Mouse (Mus musculus) kidney, adult 2 months (tissue): Measurements from ENCODE around the gene Tbca. TPM values are rescaled to one million over a fixed set of nuclear protein-coding genes. Genes with fewer than 3 reads are reported as not detected.

Experiments used
- DNase-seq: peaks from one replicate; pipeline ENCODE4 v3.0.0; 2021
- H3K27ac ChIP-seq: fragments of 200-500 bp; 2 replicates; pipeline ENCODE4 v1.5.1; 2012; ENCODE audit warnings: low read depth, low read length, control low read depth, inconsistent platforms; ENCODE audit not compliant: insufficient read depth
- H3K27me3 ChIP-seq: fragments of 200-500 bp; replicated peaks from 2 replicates; pipeline ENCODE4 v1.6.1; 2012; ENCODE audit warnings: mild to moderate bottlenecking, moderate library complexity, low read length, inconsistent platforms; ENCODE audit not compliant: control insufficient read depth, insufficient read depth
- H3K36me3 ChIP-seq: fragments of 200-500 bp; 2 replicates; pipeline ENCODE4 v1.6.1; 2012; ENCODE audit warnings: mild to moderate bottlenecking, moderate library complexity, low read length, inconsistent platforms; ENCODE audit not compliant: control insufficient read depth, insufficient read depth
- H3K4me1 ChIP-seq: fragments of 200-500 bp; 2 replicates; pipeline ENCODE4 v1.6.1; 2011; ENCODE audit warnings: low read length; ENCODE audit not compliant: control insufficient read depth, insufficient read depth
- H3K4me3 ChIP-seq: fragments of 200-500 bp; 2 replicates; pipeline ENCODE4 v1.5.1; 2011; ENCODE audit warnings: mild to moderate bottlenecking, low read depth, low read length, control low read depth; ENCODE audit not compliant: insufficient read depth
- CTCF ChIP-seq: fragments of 200-500 bp; conservative IDR thresholded peaks from 2 replicates; pipeline ENCODE4 v1.5.1; 2011; ENCODE audit warnings: low read depth, mild to moderate bottlenecking, control low read depth, low read length, moderate library complexity, mixed read lengths; ENCODE audit not compliant: insufficient read depth, insufficient read length
- POLR2A ChIP-seq: fragments of 200-500 bp; IDR thresholded peaks from one replicate; pipeline ENCODE4 v1.6.1; 2011; ENCODE audit warnings: low read depth, low read length, control low read depth
- WGBS: fragments of 180-500 bp; shearing (Covaris S2); methylation state at CpG from one replicate; pipeline ENCODE4 v1.1.7; 2018; 5-methylcytosine and 5-hydroxymethylcytosine counted together
- polyA plus RNA-seq: library from polyadenylated mRNA; depleted of rRNA; stranded (reverse); fragments of >200 nt; gene quantifications from 2 replicates; pipeline ENCODE4 v1.2.3, GENCODE M21; 2012

Gene Tbca
- polyA plus RNA-seq, 1 experiment, result 32.5 TPM

GRCm38 (mm10) chr13:94847870-94848269 lies 59.2 kb downstream of the Tbca start:
- no peak for DNase-seq
- 76% methylated on average over 7 of the region's 7 CpGs for WGBS
- Histone ChIP-seq H3K27ac (no peak overlapping the region), H3K4me1 (no peaks in the 10 kb centered on the region), H3K4me3 (no peak overlapping the region), H3K36me3 (no peaks in the 10 kb centered on the region), H3K27me3 (no peaks in the 10 kb centered on the region)
- no peak for TF ChIP-seq CTCF
- TF ChIP-seq POLR2A, result no peak

- H3K4me3 ChIP-seq, result no peak overlapping the region
- H3K4me1 ChIP-seq, result no peaks in the 10 kb centered on the region
- TF ChIP-seq CTCF, result no peak
- no peak for TF ChIP-seq POLR2A
- no peaks in the 10 kb centered on the region for H3K36me3 ChIP-seq
- no peak for DNase-seq
- 64% methylated on average over 13 of the region's 13 CpGs for WGBS
- H3K27me3 ChIP-seq, result no peaks in the 10 kb centered on the region
- H3K27ac ChIP-seq, result no peak overlapping the region
These were observed 60.6 kb downstream of the Tbca start for GRCm38 (mm10) chr13:94849351-94849750.

GRCm38 (mm10) chr13:94858016-94858575 lies 69.4 kb downstream of the Tbca start:
- H3K27ac ChIP-seq, result no peak overlapping the region
- 0 out of 2 replicates have a peak, but pooled peaks cover 3% of the 10 kb centered on the region for H3K27me3 ChIP-seq
- no peaks in the 10 kb centered on the region for H3K4me1 ChIP-seq
- WGBS, result 81% methylated on average over 8 of the region's 8 CpGs
- DNase-seq, result no peak
- H3K36me3 ChIP-seq, result no peaks in the 10 kb centered on the region
- no peak for TF ChIP-seq POLR2A
- no peak for TF ChIP-seq CTCF
- no peak overlapping the region for H3K4me3 ChIP-seq

GRCm38 (mm10) chr13:94859256-94859655 lies 70.5 kb downstream of the Tbca start:
- H3K27ac ChIP-seq, result no peak overlapping the region
- no peaks in the 10 kb centered on the region for H3K36me3 ChIP-seq
- 70% methylated on average over 8 of the region's 8 CpGs for WGBS
- H3K27me3 ChIP-seq, result 0 out of 2 replicates have a peak, but pooled peaks cover 3% of the 10 kb centered on the region
- H3K4me1 ChIP-seq, result no peaks in the 10 kb centered on the region
- TF ChIP-seq POLR2A, result no peak
- TF ChIP-seq CTCF, result no peak
- DNase-seq, result no peak
- no peak overlapping the region for H3K4me3 ChIP-seq

- Histone ChIP-seq H3K36me3 (no peaks in the 10 kb centered on the region), H3K4me3 (no peak overlapping the region), H3K27ac (no peak overlapping the region), H3K4me1 (no peaks in the 10 kb centered on the region), H3K27me3 (0 out of 2 replicates have a peak, but pooled peaks cover 1% of the 10 kb centered on the region)
- WGBS, result 68% methylated on average over 5 of the region's 5 CpGs
- no peak for TF ChIP-seq CTCF
- TF ChIP-seq POLR2A, result no peak
- no peak for DNase-seq
These were observed 74.0 kb downstream of the Tbca start for GRCm38 (mm10) chr13:94862491-94863230.

GRCm38 (mm10) chr13:94866906-94867305 lies 78.2 kb downstream of the Tbca start:
- H3K4me3 ChIP-seq, result no peak overlapping the region
- peaks cover 9% of the 10 kb centered on the region; the same call in 1 of the 2 replicates for H3K27me3 ChIP-seq

GRCm38 (mm10) chr13:94867772-94868171 lies 79.1 kb downstream of the Tbca start:
- H3K27ac ChIP-seq, result no peak overlapping the region
- WGBS, result 66% methylated on average over 4 of the region's 4 CpGs
- peaks cover 13% of the 10 kb centered on the region for H3K27me3 ChIP-seq
- H3K4me1 ChIP-seq, result no peaks in the 10 kb centered on the region
- no peaks in the 10 kb centered on the region for H3K36me3 ChIP-seq
- TF ChIP-seq CTCF (no peak), POLR2A (no peak)
- H3K4me3 ChIP-seq, result no peak overlapping the region
- DNase-seq, result no peak

More at GRCm38 (mm10) chr13:94866906-94867305, 78.2 kb downstream of the Tbca start:
- Histone ChIP-seq H3K36me3 (no peaks in the 10 kb centered on the region), H3K4me1 (no peaks in the 10 kb centered on the region), H3K27ac (no peak overlapping the region)
- TF ChIP-seq CTCF (no peak), POLR2A (no peak)
- 46% methylated on average over 2 of the region's 2 CpGs for WGBS
- no peak for DNase-seq
